Mouse (Mus musculus) hindbrain, embryonic 16.5 days (tissue): ENCODE results near the gene Atf6b. TPM values are rescaled to one million over a fixed set of nuclear protein-coding genes. Genes with fewer than 3 reads are reported as not detected.

Source experiments
- ATAC-seq: fragments of 200-750 bp; cut with Nextera tagmentation; 2 replicates; pipeline ENCODE4 v1.8.0; 2017; ENCODE audit warnings: moderate TSS enrichment, moderate library complexity
- H3K27ac ChIP-seq: fragments of 300-500 bp; sonication (generic); 2 replicates; pipeline ENCODE4 v1.5.1; 2014; ENCODE audit warnings: low read depth, mild to moderate bottlenecking, control low read depth, low read length, moderate library complexity
- H3K27me3 ChIP-seq: fragments of 300-500 bp; sonication (generic); replicated peaks from 2 replicates; pipeline ENCODE4 v1.6.1; 2014; ENCODE audit warnings: low read length; ENCODE audit not compliant: control insufficient read depth, insufficient read depth
- H3K36me3 ChIP-seq: fragments of 300-500 bp; sonication (generic); 2 replicates; pipeline ENCODE4 v1.6.1; 2014; ENCODE audit warnings: mild to moderate bottlenecking, low read length, moderate library complexity, mixed read lengths; ENCODE audit not compliant: control insufficient read depth, insufficient read depth
- H3K4me1 ChIP-seq: fragments of 300-500 bp; sonication (generic); 2 replicates; pipeline ENCODE4 v1.6.1; 2014; ENCODE audit warnings: low read depth, low read length; ENCODE audit not compliant: control insufficient read depth, insufficient read depth
- H3K4me2 ChIP-seq: fragments of 300-500 bp; sonication (generic); 2 replicates; pipeline ENCODE4 v1.6.1; 2014; ENCODE audit warnings: mild to moderate bottlenecking, low read length, control low read depth, moderate library complexity
- H3K4me3 ChIP-seq: fragments of 300-500 bp; sonication (generic); 2 replicates; pipeline ENCODE4 v1.5.1; 2014; ENCODE audit warnings: mild to moderate bottlenecking, low read length, control low read depth, moderate library complexity
- H3K9ac ChIP-seq: fragments of 300-500 bp; sonication (generic); 2 replicates; pipeline ENCODE4 v1.6.1; 2014; ENCODE audit warnings: low read depth, mild to moderate bottlenecking, control low read depth, low read length, moderate library complexity
- H3K9me3 ChIP-seq: fragments of 300-500 bp; sonication (generic); 2 replicates; pipeline ENCODE4 v1.6.1; 2014; ENCODE audit warnings: mild to moderate bottlenecking, low read length, moderate library complexity; ENCODE audit not compliant: control insufficient read depth
- WGBS: fragments of 180-500 bp; shearing (Covaris S2); extraction: QIAGEN DNeasy Blood & Tissue Kit; methylation state at CpG from one replicate; pipeline ENCODE4 v1.1.7; 2014; 5-methylcytosine and 5-hydroxymethylcytosine counted together
- polyA plus RNA-seq: library from polyadenylated mRNA; unstranded; fragments of >200 nt; fragmentation: Nextera tagmentation; extraction: Ambion mirVana; gene quantifications from 2 replicates; pipeline ENCODE4 v1.2.1, GENCODE M21; 2015

The Atf6b gene
- polyA plus RNA-seq, 1 experiment from 2014 or later, result 110 TPM

DNA sequence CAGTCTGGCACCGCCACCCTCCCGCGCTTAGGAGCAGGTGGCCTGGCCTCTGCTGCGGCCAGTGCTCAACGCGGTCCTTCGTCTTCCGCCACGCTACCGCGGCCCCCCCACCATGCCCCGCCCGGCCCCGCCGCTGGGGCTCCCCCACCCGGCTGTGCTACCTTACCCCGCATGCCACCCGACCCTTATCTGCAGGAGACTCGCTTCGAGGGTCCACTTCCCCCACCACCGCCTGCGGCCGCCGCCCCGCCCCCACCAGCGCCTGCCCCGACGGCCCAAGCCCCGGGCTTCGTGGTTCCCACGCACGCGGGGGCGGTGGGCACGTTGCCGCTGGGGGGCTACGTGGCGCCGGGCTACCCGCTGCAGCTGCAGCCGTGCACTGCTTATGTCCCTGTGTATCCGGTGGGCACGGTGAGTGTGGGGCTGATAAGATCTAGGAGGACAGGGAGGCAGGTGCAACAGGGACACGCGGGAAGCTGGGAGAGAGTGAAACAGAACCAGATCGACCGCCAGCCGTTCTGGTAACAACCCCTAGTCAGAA is 16.1 kb upstream of the Atf6b start:
- peak overlapping the region; percentile 62 for H3K4me3 ChIP-seq
- no peaks in the 10 kb centered on the region for H3K36me3 ChIP-seq
- H3K27ac ChIP-seq, result no peak overlapping the region
- no peaks in the 10 kb centered on the region for H3K9me3 ChIP-seq
- ATAC-seq, result no peak
- WGBS, result 3% methylated on average over 43 of the region's 48 CpGs
- H3K9ac ChIP-seq, result peak overlapping the region; percentile 65
- H3K4me1 ChIP-seq, result peaks cover 45% of the 10 kb centered on the region
- peak overlapping the region; percentile 84 for H3K4me2 ChIP-seq
- peaks cover 3% of the 10 kb centered on the region; the same call in 1 of the 2 replicates for H3K27me3 ChIP-seq

- Histone ChIP-seq H3K9me3 (no peaks in the 10 kb centered on the region), H3K27me3 (peaks cover 3% of the 10 kb centered on the region; the same call in 1 of the 2 replicates), H3K36me3 (no peaks in the 10 kb centered on the region), H3K9ac (peak overlapping the region; percentile 57), H3K4me3 (peak overlapping the region; percentile 37), H3K27ac (no peak overlapping the region), H3K4me2 (peak overlapping the region; percentile 84), H3K4me1 (peaks cover 39% of the 10 kb centered on the region)
- ATAC-seq, result no peak
- 3% methylated on average over 11 of the region's 12 CpGs for WGBS
Measured at GRCm38 (mm10) chr17:34631647-34632046, 15.3 kb upstream of the Atf6b start.

DNA sequence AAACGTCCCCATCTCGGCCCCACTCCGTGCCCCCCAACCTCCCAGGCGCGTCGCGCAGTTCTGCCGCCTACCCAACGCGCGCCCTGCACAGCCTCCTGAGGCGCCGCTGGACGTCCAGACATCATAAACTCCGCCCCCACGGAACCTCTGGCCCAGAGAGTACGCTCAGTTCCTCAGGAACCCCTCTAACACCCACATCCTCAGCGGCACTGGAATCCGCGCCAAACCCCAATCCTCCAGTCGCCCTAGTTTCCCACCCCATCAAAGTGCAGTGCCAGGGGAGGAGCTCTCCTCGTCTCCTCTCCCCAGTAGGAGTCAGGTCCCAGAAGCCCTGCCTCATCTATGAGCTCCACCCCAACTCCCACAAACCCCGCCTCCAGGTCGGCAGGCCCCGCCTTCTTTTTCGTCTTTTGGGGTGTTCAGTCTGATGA is 14.7 kb upstream of the Atf6b start:
- H3K9me3 ChIP-seq, result no peaks in the 10 kb centered on the region
- H3K36me3 ChIP-seq, result no peaks in the 10 kb centered on the region
- 5% methylated on average over 26 of the region's 26 CpGs for WGBS
- no peak overlapping the region for H3K27ac ChIP-seq
- no peak for ATAC-seq
- H3K4me2 ChIP-seq, result peak overlapping the region; percentile 84
- H3K27me3 ChIP-seq, result peaks cover 3% of the 10 kb centered on the region; the same call in 1 of the 2 replicates
- peak overlapping the region; percentile 37 for H3K4me3 ChIP-seq
- peaks cover 39% of the 10 kb centered on the region for H3K4me1 ChIP-seq
- peak overlapping the region; percentile 57 for H3K9ac ChIP-seq

GRCm38 (mm10) chr17:34635671-34636070 is 11.3 kb upstream of the Atf6b start:
- ATAC-seq, result no peak
- WGBS, result 69% methylated on average over 2 of the region's 2 CpGs
- no peak overlapping the region for H3K4me3 ChIP-seq
- no peaks in the 10 kb centered on the region for H3K36me3 ChIP-seq
- no peak overlapping the region for H3K27ac ChIP-seq
- peaks cover 3% of the 10 kb centered on the region; the same call in 1 of the 2 replicates for H3K27me3 ChIP-seq
- no peak overlapping the region for H3K4me2 ChIP-seq
- H3K9me3 ChIP-seq, result no peaks in the 10 kb centered on the region
- H3K4me1 ChIP-seq, result peaks cover 14% of the 10 kb centered on the region
- H3K9ac ChIP-seq, result no peak overlapping the region

GRCm38 (mm10) chr17:34637459-34637858 is 9.5 kb upstream of the Atf6b start:
- Histone ChIP-seq H3K27me3 (no peaks in the 10 kb centered on the region), H3K9ac (no peak overlapping the region), H3K9me3 (no peaks in the 10 kb centered on the region), H3K4me2 (no peak overlapping the region), H3K4me3 (no peak overlapping the region), H3K36me3 (no peaks in the 10 kb centered on the region), H3K4me1 (peaks cover 4% of the 10 kb centered on the region; the same call in 1 of the 2 replicates), H3K27ac (no peak overlapping the region)
- WGBS, result 65% methylated on average over 3 of the region's 3 CpGs
- ATAC-seq, result no peak

DNA sequence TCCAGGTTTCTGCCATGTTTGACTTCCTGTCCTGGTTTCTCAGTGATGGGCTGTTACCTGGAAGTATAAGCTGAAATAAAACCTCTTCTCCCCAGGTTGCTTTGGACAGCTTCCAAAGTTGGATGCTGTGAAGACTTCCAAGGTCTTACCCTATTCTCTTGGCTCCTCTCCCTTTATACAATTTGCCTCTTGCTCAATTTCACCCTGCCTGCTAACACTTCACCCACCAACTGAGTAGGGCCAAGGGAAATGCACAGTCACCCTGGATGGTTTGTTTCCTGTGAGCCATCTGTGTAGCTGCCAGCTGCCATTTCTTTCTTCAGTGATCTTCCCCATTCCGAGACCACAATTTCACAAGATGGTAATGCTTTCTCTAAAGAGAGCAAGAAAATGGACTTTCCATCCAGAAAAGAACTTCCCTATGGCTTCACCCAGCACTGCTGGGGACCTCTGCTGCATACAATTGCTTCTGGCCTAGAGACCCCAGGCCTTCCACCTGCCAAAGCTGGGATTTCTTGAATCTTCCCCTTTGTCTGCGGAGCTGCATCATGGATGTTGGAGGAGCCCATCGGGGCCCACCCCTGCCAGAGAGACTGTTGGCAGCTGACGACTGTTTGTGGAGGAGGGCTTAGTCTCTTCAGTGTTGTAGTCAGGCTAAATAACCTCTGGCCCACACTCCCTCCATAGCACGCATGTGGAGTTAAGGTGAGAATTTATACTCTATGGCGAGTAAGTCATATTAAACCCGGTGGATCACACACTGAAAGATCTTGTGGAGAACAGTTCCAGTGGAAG is 7.3 kb upstream of the Atf6b start:
- H3K4me3 ChIP-seq, result no peak overlapping the region
- no peak overlapping the region for H3K9ac ChIP-seq
- 84% methylated on average over 7 of the region's 7 CpGs for WGBS
- no peaks in the 10 kb centered on the region for H3K36me3 ChIP-seq
- H3K4me2 ChIP-seq, result no peak overlapping the region
- H3K27ac ChIP-seq, result no peak overlapping the region
- H3K4me1 ChIP-seq, result peaks cover 2% of the 10 kb centered on the region; the same call in 1 of the 2 replicates
- H3K9me3 ChIP-seq, result no peaks in the 10 kb centered on the region
- H3K27me3 ChIP-seq, result no peaks in the 10 kb centered on the region
- ATAC-seq, result no peak

DNA sequence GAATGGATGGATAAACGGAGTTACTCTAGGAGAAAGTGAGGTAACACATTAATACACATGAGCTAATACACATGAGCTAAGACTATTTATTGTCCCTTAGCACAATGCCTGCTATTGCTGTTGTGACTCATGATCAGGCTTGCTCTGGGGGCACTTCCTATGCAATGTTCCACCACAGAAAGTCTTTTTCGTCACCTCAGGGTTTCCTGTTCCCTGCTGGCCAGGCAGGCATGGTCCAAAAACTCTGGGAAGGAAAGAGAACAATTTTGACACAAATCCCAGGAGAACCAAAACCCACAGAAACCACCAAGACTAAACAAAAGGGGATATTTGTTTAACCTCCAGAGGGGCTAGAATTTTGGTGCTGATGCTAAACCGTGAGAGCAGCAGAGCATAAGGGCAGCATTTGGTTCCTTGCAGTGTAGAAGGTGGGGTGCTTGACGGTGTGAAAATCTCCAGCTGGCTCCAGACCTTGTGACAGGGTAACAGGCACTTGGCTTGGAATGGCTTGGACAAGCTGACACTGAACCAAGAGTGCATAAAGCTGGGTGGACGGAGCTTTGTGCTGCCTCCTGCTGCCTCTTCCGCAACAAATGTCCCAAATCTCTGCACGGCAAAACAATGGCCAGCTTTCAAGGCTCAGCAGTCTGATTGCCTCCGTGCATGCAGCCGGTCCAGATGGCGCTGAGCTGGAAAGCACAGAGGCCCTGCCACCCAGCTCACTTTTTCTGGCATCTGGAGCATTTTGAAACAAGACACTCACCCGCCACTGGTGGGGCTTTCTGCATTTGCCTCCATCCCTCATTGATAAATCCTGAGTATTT is 6.0 kb upstream of the Atf6b start:
- Histone ChIP-seq H3K4me3 (no peak overlapping the region), H3K36me3 (no peaks in the 10 kb centered on the region), H3K9me3 (no peaks in the 10 kb centered on the region), H3K27ac (peak overlapping the region; percentile 65), H3K4me1 (peaks cover 13% of the 10 kb centered on the region), H3K9ac (peak overlapping the region; percentile 46), H3K4me2 (0 out of 2 replicates have a peak overlapping the region, but pooled peaks have one; percentile 0), H3K27me3 (no peaks in the 10 kb centered on the region)
- 12% methylated on average over 11 of the region's 11 CpGs for WGBS
- ATAC-seq, result 0 out of 2 replicates have a peak, but pooled peaks have one; percentile 27

- ATAC-seq, result no peak
- peaks cover 19% of the 10 kb centered on the region for H3K4me1 ChIP-seq
- WGBS, result 79% methylated on average over 3 of the region's 3 CpGs
- H3K27ac ChIP-seq, result no peak overlapping the region
- H3K4me3 ChIP-seq, result no peak overlapping the region
- H3K36me3 ChIP-seq, result no peaks in the 10 kb centered on the region
- no peak overlapping the region for H3K9ac ChIP-seq
- no peak overlapping the region for H3K4me2 ChIP-seq
- H3K9me3 ChIP-seq, result no peaks in the 10 kb centered on the region
- no peaks in the 10 kb centered on the region for H3K27me3 ChIP-seq
Measured at GRCm38 (mm10) chr17:34641945-34642344, 5.0 kb upstream of the Atf6b start.

DNA sequence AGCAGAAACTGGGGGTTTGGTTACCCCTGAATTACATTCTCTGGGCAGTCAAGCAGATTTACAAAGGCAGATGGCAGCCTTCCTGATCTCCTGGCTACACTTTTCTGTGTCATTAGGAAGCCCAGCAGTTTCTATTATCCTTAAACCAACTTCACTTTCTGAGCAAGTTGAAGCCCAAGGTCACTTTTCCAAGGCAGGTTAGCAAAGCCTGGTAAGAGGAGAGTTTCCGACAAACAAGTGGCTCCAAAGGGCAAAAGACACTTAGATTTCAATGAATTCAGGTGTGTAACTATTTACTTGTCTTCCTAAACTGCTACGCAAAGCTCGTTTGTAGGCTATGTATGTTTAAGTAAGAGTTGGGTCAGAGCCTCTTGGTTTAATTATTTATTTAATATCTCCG is 3.6 kb upstream of the Atf6b start:
- 94% methylated on average over 4 of the region's 4 CpGs for WGBS
- no peak overlapping the region for H3K4me3 ChIP-seq
- H3K9me3 ChIP-seq, result no peaks in the 10 kb centered on the region
- peaks cover 28% of the 10 kb centered on the region for H3K4me1 ChIP-seq
- H3K4me2 ChIP-seq, result no peak overlapping the region
- H3K9ac ChIP-seq, result no peak overlapping the region
- H3K36me3 ChIP-seq, result no peaks in the 10 kb centered on the region
- no peak for ATAC-seq
- no peaks in the 10 kb centered on the region for H3K27me3 ChIP-seq
- H3K27ac ChIP-seq, result no peak overlapping the region
